Mouse (Mus musculus): ENCODE measurements around the gene Ube2j2. TPM values are rescaled to one million over a fixed set of nuclear protein-coding genes. Genes with fewer than 3 reads are reported as not detected.

Gene Ube2j2
- polyA plus RNA-seq (2016; fragmentation: Nextera tagmentation; extraction: Ambion mirVana) = 146 and 157 TPM in 2 replicates

DNA sequence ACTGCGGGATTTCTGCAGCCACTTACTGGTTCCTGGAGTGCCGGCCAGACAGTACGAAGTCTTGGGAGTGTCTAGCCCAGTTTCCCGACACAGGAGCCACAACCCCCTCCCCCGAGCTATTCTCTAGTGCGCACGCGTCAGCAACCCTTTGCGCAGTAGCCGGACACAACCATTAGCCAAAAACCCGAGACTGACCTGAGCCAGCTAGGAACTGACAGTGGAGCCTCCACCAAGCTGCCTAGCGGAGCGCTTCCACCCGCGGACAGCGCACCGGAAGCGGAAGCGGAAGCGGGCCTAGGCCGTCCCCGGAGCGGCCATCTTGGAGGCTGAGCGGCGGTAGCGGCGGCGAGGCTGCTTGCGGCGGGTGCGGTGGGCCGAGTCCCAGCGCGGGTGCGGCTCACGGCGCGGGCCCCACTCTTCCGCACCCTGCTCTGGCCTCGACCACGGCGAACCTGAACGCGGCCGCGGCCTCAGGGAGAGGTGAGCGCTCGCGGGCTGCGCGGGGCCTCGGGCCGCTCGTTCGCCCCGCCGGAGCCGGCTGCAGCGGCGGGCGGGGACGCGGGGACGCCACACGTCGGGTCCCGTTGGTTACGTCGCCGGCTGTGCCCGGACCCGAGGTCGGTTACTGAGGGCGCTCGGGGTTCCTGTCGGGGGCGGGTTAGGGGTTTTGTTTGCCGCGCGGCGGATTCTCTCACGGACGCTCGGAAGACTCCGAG is at the start of gene Ube2j2:
Ube2j2 (plus strand) TSS at position 298 of the 716 bp plus-strand sequence.
- peak; percentile 98 for DNase-seq (ENCODE audit: low spot score)
- no peaks in the 10 kb centered on the region for H3K9me3 ChIP-seq
- peak within 1 kb of the TSS; percentile 94 for H3K27ac ChIP-seq
- WGBS = under 1% methylated on average over 85 of the region's 85 CpGs
- H3K27me3 ChIP-seq (ENCODE audit: insufficient read depth, poor library complexity, severe bottlenecking) = no peaks in the 10 kb centered on the region
- H3K4me1 ChIP-seq (replicated peaks) = peaks cover 23% of the 10 kb centered on the region
- H3K4me3 ChIP-seq = peak within 1 kb of the TSS; percentile 97
- peaks cover 30% of the 10 kb centered on the region for H3K36me3 ChIP-seq

DNA sequence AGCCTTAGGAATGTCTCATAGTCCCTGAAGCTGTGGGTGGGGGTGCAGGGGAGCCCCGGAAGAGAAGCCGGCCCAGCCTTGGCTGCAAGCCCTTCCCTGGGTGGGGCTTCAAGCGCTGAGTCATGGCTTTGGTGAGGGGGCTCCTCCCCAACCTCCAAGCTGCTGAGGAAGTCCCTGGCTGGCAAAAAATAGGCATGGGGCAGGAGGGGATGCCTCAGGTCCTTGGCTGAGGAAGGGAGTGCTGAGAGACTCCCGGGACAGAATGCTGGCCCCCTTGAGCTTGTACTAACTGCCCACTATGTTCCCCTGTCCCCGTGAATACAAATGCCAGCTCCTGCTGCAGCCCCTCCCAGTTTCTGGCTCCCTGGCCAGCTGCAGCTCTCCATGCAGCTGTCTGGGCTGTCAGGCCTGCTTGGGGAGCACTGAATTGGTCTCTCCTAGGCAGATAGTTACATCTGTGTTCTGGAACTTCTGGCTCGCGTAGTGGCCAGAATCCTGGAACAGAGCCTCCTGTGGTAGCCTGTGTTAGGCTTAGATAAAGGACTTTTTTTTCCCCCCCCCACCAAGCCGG is 49.2 kb upstream of the Ube2j2 start:
- Histone ChIP-seq H3K4me3 (peak overlapping the region; percentile 69), H3K4me1 (replicated peaks) (peaks cover 51% of the 10 kb centered on the region), H3K9me3 (no peaks in the 10 kb centered on the region), H3K36me3 (peaks cover 44% of the 10 kb centered on the region), H3K27me3 (ENCODE audit: insufficient read depth, poor library complexity, severe bottlenecking) (no peaks in the 10 kb centered on the region), H3K27ac (peak overlapping the region; percentile 53)
- 40% methylated on average over 8 of the region's 8 CpGs for WGBS
- no peak for DNase-seq (ENCODE audit: low spot score)

DNA sequence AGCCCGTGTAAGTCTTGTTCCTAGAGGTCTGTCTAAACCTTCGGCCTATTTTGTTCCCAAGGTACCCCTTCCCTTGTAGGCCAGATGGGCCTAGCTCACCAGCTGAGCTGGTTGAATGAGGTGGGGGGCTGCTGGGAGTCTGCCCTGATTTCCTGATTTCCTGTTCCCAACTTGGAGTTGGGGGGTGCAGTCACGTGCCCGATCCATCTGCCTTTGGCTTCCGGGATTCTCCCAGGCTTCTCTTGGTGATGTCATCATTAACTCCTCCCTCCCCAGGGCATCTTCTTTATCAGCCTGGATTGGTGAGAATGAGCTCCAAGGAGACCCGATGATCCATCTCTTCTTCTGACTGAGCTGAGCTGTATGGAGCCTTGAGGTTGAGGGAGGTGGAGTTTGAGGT is 48.4 kb upstream of the Ube2j2 start:
- peaks cover 43% of the 10 kb centered on the region for H3K4me1 ChIP-seq (replicated peaks)
- H3K27me3 ChIP-seq (ENCODE audit: insufficient read depth, poor library complexity, severe bottlenecking) = no peaks in the 10 kb centered on the region
- peaks cover 44% of the 10 kb centered on the region for H3K36me3 ChIP-seq
- peak overlapping the region; percentile 69; the same call in 1 of the 2 replicates for H3K4me3 ChIP-seq
- peak; percentile 27 for DNase-seq (ENCODE audit: low spot score)
- no peaks in the 10 kb centered on the region for H3K9me3 ChIP-seq
- 54% methylated on average over 6 of the region's 6 CpGs for WGBS
- H3K27ac ChIP-seq = peak overlapping the region; percentile 53; the same call in 1 of the 2 replicates

DNA sequence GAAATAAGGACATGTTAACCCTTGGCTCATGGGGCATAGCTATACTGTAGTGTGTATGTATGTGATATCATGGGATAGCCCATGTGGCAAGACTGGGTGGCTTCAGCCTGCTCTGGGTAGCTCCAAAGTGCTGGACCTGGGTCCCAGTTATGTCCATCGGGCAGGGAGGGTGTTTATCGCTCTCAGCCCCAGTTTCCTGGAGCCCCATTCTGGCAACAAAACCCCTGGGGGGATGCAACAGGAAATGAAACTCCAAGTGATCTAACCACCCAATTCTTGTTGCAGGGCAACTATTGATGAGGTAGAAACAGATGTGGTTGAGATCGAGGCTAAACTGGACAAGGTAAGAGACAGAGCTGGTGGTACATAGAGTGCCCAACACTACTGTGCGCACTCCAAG is 47.8 kb upstream of the Ube2j2 start:
- 93% methylated on average over 4 of the region's 4 CpGs for WGBS
- Histone ChIP-seq H3K4me3 (no peak overlapping the region), H3K27ac (no peak overlapping the region), H3K9me3 (no peaks in the 10 kb centered on the region), H3K4me1 (replicated peaks) (peaks cover 37% of the 10 kb centered on the region), H3K36me3 (peaks cover 49% of the 10 kb centered on the region), H3K27me3 (ENCODE audit: insufficient read depth, poor library complexity, severe bottlenecking) (no peaks in the 10 kb centered on the region)
- no peak for DNase-seq (ENCODE audit: low spot score)

DNA sequence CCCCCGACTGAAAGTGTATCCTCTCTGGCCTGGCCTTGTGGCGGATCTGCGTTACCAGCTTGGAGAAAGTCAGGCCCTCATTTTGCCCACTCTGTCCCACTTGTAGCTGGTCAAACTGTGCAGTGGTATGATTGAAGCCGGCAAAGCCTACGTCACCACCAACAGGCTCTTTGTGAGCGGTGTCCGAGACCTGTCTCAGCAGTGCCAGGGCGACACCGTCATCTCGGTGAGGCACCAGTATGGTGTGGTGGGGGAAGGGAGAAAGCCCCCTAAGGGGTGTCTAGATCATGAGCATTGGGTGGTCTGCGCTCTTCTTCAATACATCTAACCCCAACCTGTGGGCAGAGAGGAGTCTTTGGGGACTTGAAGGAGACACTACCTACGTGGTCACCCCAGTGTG is 47.2 kb upstream of the Ube2j2 start:
- Histone ChIP-seq H3K27me3 (ENCODE audit: insufficient read depth, poor library complexity, severe bottlenecking) (no peaks in the 10 kb centered on the region), H3K9me3 (no peaks in the 10 kb centered on the region), H3K36me3 (peaks cover 55% of the 10 kb centered on the region), H3K27ac (no peak overlapping the region), H3K4me3 (no peak overlapping the region), H3K4me1 (replicated peaks) (peaks cover 31% of the 10 kb centered on the region)
- WGBS = 97% methylated on average over 12 of the region's 12 CpGs
- no peak for DNase-seq (ENCODE audit: low spot score)

DNA sequence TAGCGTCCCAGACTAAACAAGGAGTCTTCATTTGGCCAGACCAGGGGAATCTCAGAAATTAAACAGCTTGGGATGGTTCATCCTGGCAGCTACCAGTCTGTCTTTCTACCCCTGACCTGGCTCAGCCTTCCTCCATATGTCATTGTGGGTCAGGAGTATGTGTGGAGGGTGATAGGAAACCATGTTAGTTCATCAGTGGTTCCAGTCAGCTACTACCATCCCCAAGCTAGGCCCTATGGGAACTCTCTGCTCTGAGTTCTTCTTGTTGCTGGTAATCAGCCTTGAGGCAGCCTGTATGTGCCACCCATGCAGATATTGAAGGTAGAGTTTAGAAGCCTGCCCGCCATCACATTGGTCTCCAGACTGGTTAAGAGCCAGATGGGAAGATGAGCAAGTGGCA is 45.3 kb upstream of the Ube2j2 start:
- Histone ChIP-seq H3K9me3 (no peaks in the 10 kb centered on the region), H3K27ac (no peak overlapping the region), H3K36me3 (peaks cover 74% of the 10 kb centered on the region), H3K4me1 (replicated peaks) (peaks cover 23% of the 10 kb centered on the region), H3K4me3 (no peak overlapping the region), H3K27me3 (ENCODE audit: insufficient read depth, poor library complexity, severe bottlenecking) (no peaks in the 10 kb centered on the region)
- no peak for DNase-seq (ENCODE audit: low spot score)
- 93% methylated on average over 2 of the region's 2 CpGs for WGBS

DNA sequence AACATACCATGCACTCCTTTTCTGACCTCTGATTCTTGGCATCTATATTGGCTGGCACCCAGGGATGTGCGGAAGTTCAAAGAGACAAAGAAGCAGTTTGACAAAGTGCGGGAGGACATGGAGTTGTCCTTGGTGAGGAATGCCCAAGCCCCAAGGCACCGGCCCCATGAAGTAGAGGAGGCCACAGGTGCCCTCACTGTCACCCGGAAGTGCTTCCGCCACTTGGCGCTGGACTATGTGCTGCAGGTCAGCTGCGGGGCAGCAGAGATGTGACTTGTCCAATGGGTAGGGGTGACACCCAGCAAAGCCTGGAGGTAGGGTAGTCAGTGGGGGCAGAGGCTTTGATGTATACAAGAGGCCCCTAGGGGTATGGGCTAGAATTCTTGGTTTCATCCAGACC is 44.3 kb upstream of the Ube2j2 start:
- Histone ChIP-seq H3K4me1 (replicated peaks) (peaks cover 13% of the 10 kb centered on the region), H3K9me3 (no peaks in the 10 kb centered on the region), H3K4me3 (no peak overlapping the region), H3K36me3 (peaks cover 84% of the 10 kb centered on the region), H3K27me3 (ENCODE audit: insufficient read depth, poor library complexity, severe bottlenecking) (no peaks in the 10 kb centered on the region), H3K27ac (no peak overlapping the region)
- no peak for DNase-seq (ENCODE audit: low spot score)
- 95% methylated on average over 7 of the region's 7 CpGs for WGBS

DNA sequence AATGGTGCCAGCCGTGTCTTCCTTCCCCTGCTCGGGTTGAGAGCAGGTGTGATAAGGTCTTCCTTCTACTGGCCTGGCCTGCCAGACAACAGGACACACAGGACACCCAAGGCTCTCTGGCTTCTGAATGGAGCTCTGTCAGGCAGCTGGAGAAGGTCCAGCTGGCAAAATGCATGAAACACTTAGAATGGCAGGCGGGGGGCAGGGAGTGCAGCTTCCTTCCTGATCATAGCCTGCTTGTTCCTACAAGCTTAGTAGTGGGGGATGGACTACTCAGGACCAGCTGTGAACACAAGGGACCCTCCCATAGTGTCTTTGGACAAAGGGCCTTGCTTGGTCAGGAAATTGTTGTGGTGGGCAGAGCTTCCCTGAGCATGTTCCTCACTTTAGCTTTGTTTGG is 42.4 kb upstream of the Ube2j2 start:
- no peak for DNase-seq (ENCODE audit: low spot score)
- no peaks in the 10 kb centered on the region for H3K27me3 ChIP-seq (ENCODE audit: insufficient read depth, poor library complexity, severe bottlenecking)
- no peak overlapping the region for H3K4me3 ChIP-seq
- no peaks in the 10 kb centered on the region for H3K9me3 ChIP-seq
- no peak overlapping the region for H3K27ac ChIP-seq
- 86% methylated on average over 3 of the region's 3 CpGs for WGBS
- H3K4me1 ChIP-seq (replicated peaks) = no peaks in the 10 kb centered on the region
- H3K36me3 ChIP-seq = peaks cover 95% of the 10 kb centered on the region

DNA sequence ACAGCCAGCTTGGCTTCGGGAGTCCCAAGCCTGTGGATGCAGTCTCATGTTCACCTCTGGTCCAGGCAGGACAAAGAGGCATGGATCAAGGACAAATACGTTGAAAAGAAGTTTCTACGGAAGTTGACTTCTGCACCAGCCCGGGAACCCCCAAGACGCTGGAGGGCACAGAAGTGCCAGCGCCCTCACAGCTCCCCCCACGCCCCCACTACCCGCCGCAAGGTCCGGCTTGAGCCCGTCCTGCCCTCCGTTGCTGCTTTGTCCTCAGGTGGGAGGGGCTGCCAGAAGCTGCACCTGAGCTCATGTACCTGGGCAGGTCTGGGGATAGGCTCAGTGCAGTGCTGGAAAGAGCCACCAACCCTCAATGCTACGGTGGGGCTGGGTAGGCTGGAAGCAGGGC is 40.4 kb upstream of the Ube2j2 start:
- WGBS = 95% methylated on average over 13 of the region's 13 CpGs
- H3K36me3 ChIP-seq = peaks cover 94% of the 10 kb centered on the region
- no peaks in the 10 kb centered on the region for H3K9me3 ChIP-seq

DNA sequence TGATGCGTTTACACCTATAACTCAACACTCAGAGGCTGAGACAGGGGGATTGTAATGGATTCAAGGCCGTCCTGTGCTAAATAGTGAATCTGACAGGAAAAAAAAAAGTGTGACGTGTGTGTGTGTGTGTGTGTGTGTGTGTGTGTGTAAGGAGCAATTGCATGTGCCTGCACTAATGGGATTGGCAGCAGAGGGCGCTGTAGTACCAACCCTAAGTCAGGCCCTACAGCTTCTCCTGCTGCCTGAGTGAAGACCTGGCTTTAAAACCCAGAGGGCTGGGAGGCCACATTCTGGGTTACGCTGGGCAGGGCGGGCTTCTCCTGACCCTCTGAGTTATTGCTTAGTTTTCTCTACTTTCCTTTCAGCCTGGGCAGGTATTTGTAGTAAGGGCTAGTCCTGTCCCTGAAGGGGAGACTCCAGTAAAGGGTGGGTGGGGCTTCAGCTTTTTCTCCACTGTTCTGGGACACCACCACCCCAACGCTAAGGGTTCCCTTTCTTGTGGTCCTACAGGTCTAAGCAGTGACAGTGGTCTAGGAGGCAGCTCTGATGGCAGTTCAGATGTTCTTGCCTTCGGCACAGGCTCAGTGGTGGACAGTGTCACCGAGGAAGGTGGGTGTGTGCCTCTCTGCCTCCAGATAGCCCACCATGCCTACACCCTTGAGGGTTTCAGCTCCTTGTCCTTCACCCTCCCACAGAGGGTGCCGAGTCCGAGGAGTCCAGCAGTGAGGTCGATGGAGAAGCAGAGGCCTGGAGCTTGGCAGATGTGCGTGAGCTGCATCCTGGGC is 39.1 kb upstream of the Ube2j2 start:
- Histone ChIP-seq H3K27ac (no peak overlapping the region), H3K9me3 (no peaks in the 10 kb centered on the region), H3K4me3 (no peak overlapping the region), H3K27me3 (ENCODE audit: insufficient read depth, poor library complexity, severe bottlenecking) (no peaks in the 10 kb centered on the region), H3K4me1 (replicated peaks) (no peaks in the 10 kb centered on the region), H3K36me3 (peaks cover 81% of the 10 kb centered on the region)
- WGBS = 92% methylated on average over 13 of the region's 13 CpGs
- DNase-seq (ENCODE audit: low spot score) = no peak

More for the DNA sequence above, 40.4 kb upstream of the Ube2j2 start:
- H3K27me3 ChIP-seq (ENCODE audit: insufficient read depth, poor library complexity, severe bottlenecking) = no peaks in the 10 kb centered on the region
- no peak for DNase-seq (ENCODE audit: low spot score)
- no peaks in the 10 kb centered on the region for H3K4me1 ChIP-seq (replicated peaks)
- H3K4me3 ChIP-seq = no peak overlapping the region
- H3K27ac ChIP-seq = no peak overlapping the region

DNA sequence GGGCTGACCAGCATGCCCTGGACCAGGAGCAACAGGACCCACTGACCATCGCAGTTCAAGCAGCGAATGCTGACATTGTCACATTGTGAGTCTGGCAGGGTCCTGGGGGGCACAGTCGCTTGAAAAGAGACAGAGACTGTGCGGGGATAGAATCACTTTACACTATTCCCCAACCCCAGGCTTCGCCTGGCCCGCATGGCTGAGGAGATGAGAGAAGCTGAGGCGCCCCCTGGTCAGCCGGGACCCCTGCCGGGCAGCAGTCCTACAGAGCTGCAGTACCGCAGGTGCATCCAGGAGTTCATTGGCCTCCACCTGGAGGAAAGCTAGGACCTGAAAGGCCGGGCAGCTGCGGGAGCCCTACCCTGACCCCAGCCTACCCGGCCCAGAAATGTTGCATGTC is 38.0 kb upstream of the Ube2j2 start:
- Histone ChIP-seq H3K27me3 (ENCODE audit: insufficient read depth, poor library complexity, severe bottlenecking) (no peaks in the 10 kb centered on the region), H3K36me3 (peaks cover 70% of the 10 kb centered on the region), H3K9me3 (no peaks in the 10 kb centered on the region), H3K4me1 (replicated peaks) (no peaks in the 10 kb centered on the region), H3K27ac (no peak overlapping the region), H3K4me3 (no peak overlapping the region)
- DNase-seq (ENCODE audit: low spot score) = no peak
- 84% methylated on average over 13 of the region's 13 CpGs for WGBS

DNA sequence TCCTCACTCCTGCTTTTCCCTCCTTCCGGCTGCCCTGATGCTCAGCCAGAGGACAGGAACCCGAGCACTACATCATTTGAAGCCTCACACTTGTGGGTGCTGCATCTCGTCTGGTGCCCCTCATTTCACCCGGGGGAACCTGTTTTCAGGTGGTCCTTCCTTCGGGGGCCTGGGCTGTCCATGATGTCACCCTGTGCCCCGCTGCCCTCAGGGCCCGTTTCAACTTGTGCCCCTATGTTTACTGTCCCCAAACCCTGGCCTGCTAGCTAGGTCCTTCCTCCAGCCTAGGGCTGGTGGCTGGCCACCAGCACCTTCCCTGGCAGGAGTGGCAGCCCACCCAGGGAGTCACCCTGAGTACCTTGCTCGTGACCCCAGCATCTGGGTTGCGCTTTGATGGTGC is 37.5 kb upstream of the Ube2j2 start:
- DNase-seq (ENCODE audit: low spot score) = no peak
- Histone ChIP-seq H3K4me3 (no peak overlapping the region), H3K4me1 (replicated peaks) (no peaks in the 10 kb centered on the region), H3K36me3 (peaks cover 65% of the 10 kb centered on the region), H3K27ac (no peak overlapping the region), H3K27me3 (ENCODE audit: insufficient read depth, poor library complexity, severe bottlenecking) (no peaks in the 10 kb centered on the region), H3K9me3 (no peaks in the 10 kb centered on the region)
- WGBS = 85% methylated on average over 9 of the region's 9 CpGs

DNA sequence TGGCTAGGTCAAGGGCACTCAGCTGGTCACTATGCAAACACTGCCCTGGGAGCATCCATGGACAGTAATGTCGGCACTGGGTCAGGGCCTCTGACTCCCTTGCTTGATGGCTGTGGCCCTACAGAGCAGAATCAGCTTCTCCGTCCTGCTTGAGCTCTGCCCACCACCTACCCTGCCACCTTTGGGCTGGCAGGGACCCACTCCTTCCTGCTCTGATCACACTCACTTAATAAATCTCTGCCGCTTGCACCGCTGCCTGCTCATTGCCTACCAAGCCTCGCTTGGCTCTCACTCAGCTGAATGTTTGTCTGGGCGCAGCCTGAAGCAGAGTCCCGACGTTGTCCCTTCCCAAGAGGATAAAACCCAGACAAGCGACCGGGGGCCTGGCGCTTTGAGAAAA is 36.6 kb upstream of the Ube2j2 start:
- no peak for DNase-seq (ENCODE audit: low spot score)
- Histone ChIP-seq H3K27ac (no peak overlapping the region), H3K4me1 (replicated peaks) (no peaks in the 10 kb centered on the region), H3K27me3 (ENCODE audit: insufficient read depth, poor library complexity, severe bottlenecking) (no peaks in the 10 kb centered on the region), H3K9me3 (no peaks in the 10 kb centered on the region), H3K4me3 (no peak overlapping the region), H3K36me3 (peaks cover 56% of the 10 kb centered on the region)
- 86% methylated on average over 11 of the region's 11 CpGs for WGBS

Measured in hindbrain, embryonic 10.5 days (tissue).